Comparison of ENCODE assay signal across 9 mouse cellular contexts in genomic region chr6:124477922-124478651, GRCm38 (mm10). TPM values are rescaled to one million over a fixed set of nuclear protein-coding genes. Genes with fewer than 3 reads are reported as not detected.
DNase-seq lines count a peak whose midpoint lies in the region; TF ChIP-seq lines count a peak whose summit lies in the region.
"Had no signal": no experiment of that assay in that cellular context is flagged by ENCODE, and none has a peak within 500 bp of the region (broad histone marks: within the 10 kb centered on the region; RNA-seq: fewer than 3 reads in every experiment).

No protein-coding gene starts in this region.

- no peak for TF ChIP-seq POLR2A in lung, adult 2 months (IDR thresholded peaks at IDR 0.05; ENCODE audit: borderline replicate concordance, extremely low read depth, low read depth, low read length)

- DNase-seq in urinary bladder, adult 18-20 months (ENCODE audit: low spot score in 2 of 2) = peak; percentile 35 to 58
- no peak for DNase-seq in urinary bladder, postnatal 4 days (ENCODE audit: low spot score in 2 of 2)
- peak; percentile 71 to 74 for DNase-seq in heart, adult 9 months (ENCODE audit: low spot score in 2 of 2)
- peak; percentile 46 for DNase-seq in lung, adult 2 months
- DNase-seq in urinary bladder, postnatal 36 days (ENCODE audit: low spot score in 2 of 2) = peak; percentile 42 to 51
- DNase-seq in cerebellum, adult 18-20 months = no peak
- DNase-seq in right cerebral cortex, adult 2 months (ENCODE audit: low spot score in 2 of 2) = no peak
- no peak for DNase-seq in gastrocnemius, postnatal 36 days
- DNase-seq: gastrocnemius, postnatal 25 days had no signal

- TF ChIP-seq CTCF in lung, adult 2 months (IDR thresholded peaks at IDR 0.05; ENCODE audit: insufficient read depth, low read length) = no peak

- intact Hi-C loops in gastrocnemius, postnatal 36 days (cut with DNase I) = no loop called here

- WGBS in lung, adult 2 months = 24% methylated on average over 17 of the region's 17 CpGs

- peaks cover 8% of the 10 kb centered on the region; the same call in 1 of the 2 replicates for H3K4me1 ChIP-seq in lung, adult 2 months (ENCODE audit: control insufficient read depth, insufficient read depth, low read length)

- no peak overlapping the region for H3K4me3 ChIP-seq in lung, adult 2 months (replicated peaks; ENCODE audit: extremely low read depth, low read depth, low read length)

RNA-seq across cellular contexts. Expression of gene Clstn3, which starts 13.5 kb away (rescaled TPM):
- 3.2 and 9.1 TPM in 2 replicates for polyA plus RNA-seq in lung, adult 2 months (2012; rRNA removed)
- total RNA-seq in gastrocnemius, postnatal 36 days (2021) = 1 to 10 TPM in 1 of 2 experiments, under 1 TPM in 1; 0.66 to 1.0 TPM

RNA-seq across cellular contexts. Expression of gene C1rl, which starts 14.8 kb away (rescaled TPM):
- polyA plus RNA-seq in lung, adult 2 months (2012; rRNA removed) = 4.6 and 5.9 TPM in 2 replicates
- under 1 TPM; 0.46 to 0.59 TPM for total RNA-seq in gastrocnemius, postnatal 36 days (2021)

RNA-seq across cellular contexts. Expression of gene C1ra, which starts 34.1 kb away (rescaled TPM):
- 47.2 and 58.0 TPM in 2 replicates for polyA plus RNA-seq in lung, adult 2 months (2012; rRNA removed)
- total RNA-seq in gastrocnemius, postnatal 36 days (2021) = 1 to 10 TPM; 7.3 to 8.3 TPM

Comparison
In these comparisons a context has a peak if more than half of its experiments do, and no peak if none do; other contexts are left out.
1. DNase-seq: peak in urinary bladder, adult 18-20 months (2 of 2), heart, adult 9 months (2 of 2), lung, adult 2 months (single experiment) and urinary bladder, postnatal 36 days (2 of 2); none in urinary bladder, postnatal 4 days (0 of 2), cerebellum, adult 18-20 months (0 of 2), right cerebral cortex, adult 2 months (0 of 2) and gastrocnemius, postnatal 36 days (0 of 2).